ENCODE assay signal across 17 mouse cellular contexts in genomic region chr1:121454951-121455350, GRCm38 (mm10). TPM values are rescaled to one million over a fixed set of nuclear protein-coding genes. Genes with fewer than 3 reads are reported as not detected.
DNase-seq lines count a peak whose midpoint lies in the region; ATAC-seq and TF ChIP-seq lines count a peak whose summit lies in the region.
"Had no signal": no experiment of that assay in that cellular context is flagged by ENCODE, and none has a peak within 500 bp of the region (broad histone marks: within the 10 kb centered on the region; RNA-seq: fewer than 3 reads in every experiment).

No protein-coding gene starts in this region.

- no peak for ATAC-seq in liver, postnatal 0 days
- ATAC-seq: forebrain, embryonic 13.5 days; forebrain, embryonic 15.5 days; forebrain, postnatal 0 days had no signal

- no peak overlapping the region for H3K9ac ChIP-seq in liver, postnatal 0 days (replicated peaks)
- H3K9ac ChIP-seq: embryonic facial prominence, embryonic 12.5 days; forebrain, embryonic 13.5 days; forebrain, embryonic 15.5 days; forebrain, postnatal 0 days had no signal

- 88% methylated on average over 6 of the region's 6 CpGs for WGBS in limb, embryonic 10.5 days
- WGBS in liver, postnatal 0 days (ENCODE audit: insufficient replicate concordance), result 89% methylated on average over 6 of the region's 6 CpGs

- peaks cover 27% of the 10 kb centered on the region for H3K4me1 ChIP-seq in limb, embryonic 10.5 days
- H3K4me1 ChIP-seq in liver, postnatal 0 days (ENCODE audit: insufficient read depth), result no peaks in the 10 kb centered on the region

- no peak overlapping the region for H3K4me2 ChIP-seq in liver, postnatal 0 days (ENCODE audit: low read depth, low read length)
- H3K4me2 ChIP-seq: embryonic facial prominence, embryonic 12.5 days; forebrain, embryonic 13.5 days; forebrain, embryonic 15.5 days had no signal

- peaks cover 14% of the 10 kb centered on the region for H3K36me3 ChIP-seq in limb, embryonic 10.5 days
- H3K36me3 ChIP-seq in liver, postnatal 0 days (replicated peaks; ENCODE audit: insufficient read depth, low read length), result peaks cover 17% of the 10 kb centered on the region

- peak; percentile 58 for DNase-seq in adrenal gland, adult 2 months
- no peak for DNase-seq in adrenal gland, adult 18-20 months (ENCODE audit: low spot score in 2 of 2)
- DNase-seq in adrenal gland, postnatal 10 days, result peak; percentile 42
- peak; percentile 64 for DNase-seq in adrenal gland, postnatal 14 days
- no peak for DNase-seq in limb, embryonic 10.5 days (ENCODE audit: low spot score)
- no peak for DNase-seq in retina, embryonic 14.5 days (ENCODE audit: low spot score)
- DNase-seq in liver, postnatal 0 days, result no peak
- DNase-seq: cerebellum, adult 11-12 months; cerebellum, adult 2 months; cerebellum, adult 9-10 months; cerebellum, postnatal 10 days; cerebellum, postnatal 25 days; forebrain, postnatal 0 days had no signal

- TF ChIP-seq EP300 in liver, postnatal 0 days (IDR thresholded peaks at IDR 0.05; ENCODE audit: low read depth), result no peak

- H3K4me3 ChIP-seq in limb, embryonic 10.5 days, result no peak overlapping the region
- H3K4me3 ChIP-seq in liver, postnatal 0 days (ENCODE audit: low read depth, low read length), result no peak overlapping the region
- H3K4me3 ChIP-seq: embryonic facial prominence, embryonic 10.5 days; embryonic facial prominence, embryonic 12.5 days; forebrain, embryonic 13.5 days; forebrain, embryonic 15.5 days had no signal

- no peak for TF ChIP-seq CTCF in liver, postnatal 0 days (IDR thresholded peaks at IDR 0.05; ENCODE audit: low read depth)

- H3K27me3 ChIP-seq in limb, embryonic 10.5 days (ENCODE audit: low read depth, poor library complexity, severe bottlenecking), result no peaks in the 10 kb centered on the region
- H3K27me3 ChIP-seq in liver, postnatal 0 days (ENCODE audit: insufficient read depth, low read length), result no peaks in the 10 kb centered on the region
- H3K27me3 ChIP-seq: embryonic facial prominence, embryonic 12.5 days; forebrain, embryonic 13.5 days; forebrain, embryonic 15.5 days had no signal

- H3K27ac ChIP-seq in limb, embryonic 10.5 days, result peak overlapping the region; percentile 74
- no peak overlapping the region for H3K27ac ChIP-seq in liver, postnatal 0 days (ENCODE audit: low read depth)
- H3K27ac ChIP-seq: embryonic facial prominence, embryonic 10.5 days; embryonic facial prominence, embryonic 12.5 days; forebrain, embryonic 13.5 days; forebrain, embryonic 15.5 days had no signal

- no peaks in the 10 kb centered on the region for H3K9me3 ChIP-seq in limb, embryonic 10.5 days (replicated peaks)
- no peaks in the 10 kb centered on the region for H3K9me3 ChIP-seq in liver, postnatal 0 days (ENCODE audit: low read length)
- H3K9me3 ChIP-seq: embryonic facial prominence, embryonic 10.5 days; embryonic facial prominence, embryonic 12.5 days; forebrain, embryonic 13.5 days; forebrain, embryonic 15.5 days had no signal

RNA-seq across cellular contexts. Expression of gene Ccdc93, which starts 24.1 kb away (rescaled TPM):
- total RNA-seq in adrenal gland, adult 2 months (2021), result 10 to 100 TPM; 21.7 to 22.2 TPM
- 3.8 and 4.6 TPM in 2 replicates for polyA plus RNA-seq in adrenal gland, adult 2 months (2012; rRNA removed)
- 10 to 100 TPM; 22.9 to 23.5 TPM for total RNA-seq in adrenal gland, adult 18-20 months (2021)
- total RNA-seq in adrenal gland, postnatal 10 days (2021), result 10 to 100 TPM; 16.5 to 19.4 TPM
- total RNA-seq in adrenal gland, postnatal 14 days (2021), result 21.5 and 24.6 TPM in 2 replicates
- polyA plus RNA-seq in limb, embryonic 10.5 days (2016; fragmentation: Nextera tagmentation; extraction: Ambion mirVana), result 11.4 and 12.1 TPM in 2 replicates
- 2.9 and 3.1 TPM in 2 replicates for polyA plus RNA-seq in liver, postnatal 0 days (2015; fragmentation: Nextera tagmentation; extraction: Ambion mirVana)

Comparison
In these comparisons a context has a peak if more than half of its experiments do, and no peak if none do; other contexts are left out.
1. DNase-seq: peak in adrenal gland, adult 2 months (single experiment), adrenal gland, postnatal 10 days (single experiment) and adrenal gland, postnatal 14 days (single experiment); none in adrenal gland, adult 18-20 months (0 of 2), limb, embryonic 10.5 days (single experiment), retina, embryonic 14.5 days (single experiment) and liver, postnatal 0 days (single experiment).